Mouse (Mus musculus): Measurements from ENCODE around the gene Olfr156. TPM values are rescaled to one million over a fixed set of nuclear protein-coding genes. Genes with fewer than 3 reads are reported as not detected.
"Not testable (repeated sequence)": the region's sequence is repeated elsewhere in the genome, so short reads cannot be mapped to it uniquely, and the experiment has no call there.

The Olfr156 gene
- total RNA-seq (2017), result not detected in 2 replicates

DNA sequence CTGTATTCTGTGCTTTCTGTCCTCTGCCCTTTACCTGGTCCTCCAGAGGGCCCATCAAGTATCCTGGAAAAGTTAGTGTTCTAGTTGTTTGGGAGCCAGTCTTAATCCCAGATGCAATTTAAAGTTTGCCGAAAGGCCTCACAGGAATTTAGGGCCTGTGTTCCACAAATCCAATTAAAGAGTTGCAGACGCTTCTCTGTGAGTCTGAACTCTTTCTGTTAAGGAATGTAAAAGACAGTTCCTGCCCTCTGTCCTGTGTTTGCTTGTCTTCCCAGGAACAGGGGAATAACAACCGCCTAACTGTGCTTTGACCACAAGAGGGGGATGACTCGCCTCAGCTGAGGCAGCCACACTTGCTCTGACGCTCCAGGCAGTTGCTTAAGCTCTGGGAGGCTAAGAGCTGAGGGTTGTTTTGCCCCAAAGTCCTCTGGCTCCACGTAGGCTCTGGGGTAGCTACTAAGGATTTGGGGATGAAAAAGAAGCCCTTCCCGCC, at the start of gene Olfr156:
Olfr156 (minus strand) TSS at position 51 of the 493 bp plus-strand sequence.
- no peak for ATAC-seq (ENCODE audit: extremely low read depth, insufficient number of reproducible peaks, low FRiP score, poor library complexity, severe bottlenecking)

DNA sequence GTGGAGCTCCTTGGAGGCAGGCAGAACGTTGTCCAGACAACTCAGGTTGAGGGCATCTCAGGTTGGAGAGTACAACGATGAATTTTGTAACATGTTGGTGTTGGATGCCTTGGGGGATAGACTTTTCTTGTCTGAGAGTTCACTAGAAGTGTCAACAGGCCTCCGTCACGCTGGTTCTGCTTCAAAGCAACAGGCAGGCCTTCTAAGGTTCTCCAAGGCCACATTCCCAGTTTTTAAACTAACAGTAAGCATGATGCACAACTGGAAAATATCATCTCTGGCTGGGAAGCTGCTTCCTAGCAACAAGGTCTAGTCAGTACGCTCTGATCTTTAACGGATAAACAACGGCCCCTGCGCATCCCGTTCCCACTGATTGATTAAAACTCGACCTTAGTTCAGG, 46.1 kb upstream of the Olfr156 start:
- no peak for ATAC-seq (ENCODE audit: extremely low read depth, insufficient number of reproducible peaks, low FRiP score, poor library complexity, severe bottlenecking)

DNA sequence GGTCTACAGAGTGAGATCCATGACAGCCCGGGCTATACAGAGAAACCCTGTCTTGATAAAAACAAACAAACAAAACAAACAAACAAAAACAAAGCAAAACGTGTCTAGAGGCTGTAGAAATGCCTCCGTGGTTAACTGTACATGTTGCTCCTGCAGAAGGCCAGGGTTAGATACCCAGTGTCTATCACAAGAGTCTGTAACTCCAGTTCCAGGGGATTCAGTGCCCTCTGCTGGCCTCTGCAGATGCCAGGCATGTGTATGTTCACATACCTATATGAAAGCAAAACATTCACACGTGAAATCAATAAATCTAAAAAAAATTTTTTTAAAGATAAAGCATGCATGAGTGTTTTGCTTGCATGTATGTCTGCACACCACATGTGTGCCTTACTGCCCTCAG, 39.6 kb upstream of the Olfr156 start:
- no peak for ATAC-seq (ENCODE audit: extremely low read depth, insufficient number of reproducible peaks, low FRiP score, poor library complexity, severe bottlenecking)

DNA sequence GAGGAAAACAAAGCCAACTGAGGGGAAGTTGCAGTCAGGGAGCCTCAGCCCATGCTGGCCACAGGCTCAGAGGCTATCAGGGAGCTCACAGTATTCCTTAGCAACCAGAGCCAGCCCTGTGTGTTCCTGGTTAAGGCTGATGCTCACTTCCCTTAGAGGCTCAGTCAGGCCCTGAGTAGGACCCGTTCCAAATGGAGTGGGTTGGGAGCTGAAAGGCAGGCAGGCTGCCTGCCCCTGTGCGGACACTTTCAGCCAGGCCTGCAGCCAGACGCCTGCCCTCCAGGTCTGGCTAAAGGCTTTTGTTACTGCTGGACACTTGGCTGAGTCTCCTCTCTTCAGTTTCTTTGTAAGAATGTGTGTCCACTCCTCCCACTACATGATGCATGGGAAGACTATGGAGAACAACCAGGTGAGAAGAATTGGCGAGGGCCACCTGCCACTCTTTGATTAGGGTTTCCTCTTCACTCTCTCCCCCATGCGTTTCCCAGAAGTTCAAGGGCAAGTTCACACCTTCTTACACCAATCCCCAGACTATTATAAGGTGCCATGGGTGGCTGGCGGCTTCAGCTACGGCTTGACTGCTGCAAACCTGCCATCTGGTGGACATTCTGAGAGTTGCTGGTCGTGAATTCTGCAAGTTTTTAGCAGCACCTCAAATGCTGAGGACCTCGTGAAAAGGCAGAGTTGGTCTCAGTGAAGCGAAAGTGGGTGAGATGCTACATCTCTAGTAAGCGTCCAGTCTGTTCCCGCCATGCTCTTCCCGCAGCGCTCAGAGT, 37.2 kb upstream of the Olfr156 start:
- 0 out of 2 replicates have a peak, but pooled peaks have one; percentile 30 for ATAC-seq (ENCODE audit: extremely low read depth, insufficient number of reproducible peaks, low FRiP score, poor library complexity, severe bottlenecking)

DNA sequence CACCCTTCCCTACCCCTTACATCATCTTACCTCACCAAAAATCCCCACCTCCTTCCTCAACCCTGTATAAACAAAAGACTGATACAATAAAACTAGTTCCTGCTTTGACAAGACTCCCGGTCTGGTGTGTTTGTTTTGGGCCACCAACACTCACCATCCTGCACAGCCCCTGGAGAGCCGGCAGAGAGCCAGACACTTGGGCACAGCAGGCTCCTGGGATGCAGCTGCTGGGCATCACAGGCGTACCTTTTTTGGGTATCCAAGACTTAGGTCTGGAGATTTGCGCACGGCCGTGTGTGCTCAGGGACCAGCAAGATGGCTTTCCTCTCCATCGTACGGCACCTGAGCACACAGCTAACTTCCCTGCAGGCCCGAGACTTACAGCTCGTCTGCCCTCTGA, 36.2 kb upstream of the Olfr156 start:
- ATAC-seq (ENCODE audit: extremely low read depth, insufficient number of reproducible peaks, low FRiP score, poor library complexity, severe bottlenecking), result no peak

DNA sequence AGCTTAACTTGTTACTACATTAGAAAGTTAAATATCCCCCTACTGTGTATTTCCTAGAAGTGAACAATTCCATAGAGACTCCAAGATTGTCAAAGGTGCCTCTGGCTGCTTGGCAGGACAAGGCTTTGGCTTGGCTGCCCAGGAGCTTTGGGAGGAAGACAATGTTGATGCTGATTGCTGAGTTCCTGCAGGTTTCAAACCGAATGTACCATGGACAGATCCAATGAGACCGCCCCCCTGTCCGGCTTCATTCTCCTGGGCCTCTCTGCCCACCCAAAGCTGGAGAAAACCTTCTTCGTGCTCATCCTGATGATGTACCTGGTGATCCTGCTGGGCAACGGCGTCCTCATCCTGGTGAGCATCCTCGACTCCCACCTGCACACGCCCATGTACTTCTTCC, 30.4 kb upstream of the Olfr156 start:
- ATAC-seq (ENCODE audit: extremely low read depth, insufficient number of reproducible peaks, low FRiP score, poor library complexity, severe bottlenecking), result no peak

DNA sequence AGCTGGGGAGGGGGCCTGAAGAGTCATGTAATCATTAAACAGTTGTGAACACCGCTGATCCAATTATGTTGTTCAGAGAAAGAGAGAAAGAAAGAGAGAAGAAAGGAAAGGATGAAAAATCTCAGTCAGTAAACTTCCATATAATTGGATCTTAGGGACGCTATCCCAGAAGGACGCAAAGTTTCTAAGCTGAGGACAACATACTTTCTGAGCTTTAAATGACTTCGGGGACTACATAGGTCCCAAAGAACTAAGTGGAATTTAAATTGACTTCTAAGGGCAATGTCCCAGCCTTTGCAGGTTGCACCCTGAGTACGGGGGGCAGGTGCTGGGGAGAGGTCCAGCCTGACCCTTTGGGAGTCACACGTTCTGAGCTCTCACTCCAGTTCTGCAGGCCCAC, 27.6 kb upstream of the Olfr156 start, which contains the start of gene Olfr155:
Olfr155 (plus strand) TSS at position 301 of the 400 bp plus-strand sequence.
- no peak for ATAC-seq (ENCODE audit: extremely low read depth, insufficient number of reproducible peaks, low FRiP score, poor library complexity, severe bottlenecking)

DNA sequence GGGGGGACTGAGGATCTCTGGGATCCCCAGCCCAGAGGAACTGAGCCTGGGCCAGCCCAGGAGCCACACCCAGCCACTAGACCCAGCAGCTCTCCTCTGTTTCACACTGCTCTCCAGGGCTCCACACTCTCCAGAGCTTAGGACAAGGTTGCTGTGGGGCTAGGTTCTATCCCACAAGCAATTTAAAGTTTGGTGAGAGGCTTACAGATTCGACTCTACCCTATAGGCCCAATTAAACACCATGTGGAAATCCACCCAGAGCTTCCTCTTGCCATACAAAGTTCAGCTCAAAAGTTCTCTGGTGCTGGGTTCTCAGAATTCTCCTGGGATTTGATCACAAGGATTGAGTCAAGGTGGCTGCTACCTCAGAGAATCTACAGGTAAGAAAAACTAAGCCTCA, 16.4 kb upstream of the Olfr156 start, which contains the start of gene Olfr157:
Olfr157 (minus strand) TSS at position 101 of the 400 bp plus-strand sequence.
- no peak for ATAC-seq (ENCODE audit: extremely low read depth, insufficient number of reproducible peaks, low FRiP score, poor library complexity, severe bottlenecking)

DNA sequence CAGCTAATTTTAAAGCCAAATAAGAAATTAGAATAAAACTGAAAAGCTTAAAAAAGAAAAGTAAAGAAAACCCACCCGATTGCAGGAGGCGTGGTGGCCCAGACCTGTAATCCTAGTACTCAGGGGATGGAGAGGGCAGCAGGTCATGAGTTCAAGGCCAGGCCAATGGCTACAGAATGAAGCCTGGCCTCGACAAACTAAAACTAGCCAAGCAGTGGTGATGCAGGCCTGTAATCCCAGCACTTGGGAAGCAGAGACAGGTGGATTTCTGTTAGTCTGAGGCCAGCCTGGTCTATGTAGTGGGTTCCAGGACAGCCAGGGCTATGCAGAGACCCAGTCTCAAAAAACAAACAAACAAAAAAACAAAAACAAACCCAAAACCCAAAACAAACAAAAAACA, 14.6 kb upstream of the Olfr156 start:
- ATAC-seq (ENCODE audit: extremely low read depth, insufficient number of reproducible peaks, low FRiP score, poor library complexity, severe bottlenecking), result no peak

DNA sequence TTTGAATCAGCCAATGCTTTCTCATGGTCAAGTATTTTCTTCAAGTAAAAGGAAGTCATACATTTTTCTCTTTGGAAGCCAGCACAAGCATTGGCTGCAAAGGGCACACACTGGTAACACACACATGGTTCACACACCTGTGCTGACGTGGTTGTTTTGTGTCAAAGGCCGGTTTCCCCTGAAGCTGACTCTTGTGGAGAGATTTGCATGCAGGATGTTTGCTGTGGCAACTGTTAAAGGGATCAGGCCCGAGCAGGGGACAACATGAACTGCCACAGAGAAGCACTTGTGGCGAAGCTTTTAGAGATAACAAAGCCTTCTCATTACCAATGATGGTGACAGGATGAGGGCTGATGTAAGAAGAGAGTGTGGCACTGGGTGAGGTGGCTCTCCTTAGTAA, 11.1 kb upstream of the Olfr156 start:
- no peak for ATAC-seq (ENCODE audit: extremely low read depth, insufficient number of reproducible peaks, low FRiP score, poor library complexity, severe bottlenecking)

DNA sequence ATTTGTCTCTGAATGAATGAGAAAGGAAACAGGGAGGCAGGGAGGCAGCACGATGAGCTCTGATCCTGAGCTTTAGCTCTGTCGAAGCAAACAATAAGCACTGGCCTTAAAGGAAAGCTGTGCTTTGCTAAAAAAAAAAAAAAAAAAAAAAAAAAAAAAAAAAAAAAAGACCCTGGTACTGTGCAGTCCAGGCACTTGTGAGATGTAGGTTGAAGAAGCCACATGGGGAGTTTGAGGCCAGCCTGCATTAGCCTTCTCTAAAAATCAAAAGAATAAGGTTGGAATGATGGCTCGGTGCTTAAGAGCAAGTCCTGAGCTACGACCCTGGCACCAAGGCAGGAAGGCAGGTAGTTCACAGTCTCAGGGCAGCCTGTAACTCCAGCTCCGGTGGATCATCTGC, 10.1 kb upstream of the Olfr156 start:
- no peak for ATAC-seq (ENCODE audit: extremely low read depth, insufficient number of reproducible peaks, low FRiP score, poor library complexity, severe bottlenecking)

DNA sequence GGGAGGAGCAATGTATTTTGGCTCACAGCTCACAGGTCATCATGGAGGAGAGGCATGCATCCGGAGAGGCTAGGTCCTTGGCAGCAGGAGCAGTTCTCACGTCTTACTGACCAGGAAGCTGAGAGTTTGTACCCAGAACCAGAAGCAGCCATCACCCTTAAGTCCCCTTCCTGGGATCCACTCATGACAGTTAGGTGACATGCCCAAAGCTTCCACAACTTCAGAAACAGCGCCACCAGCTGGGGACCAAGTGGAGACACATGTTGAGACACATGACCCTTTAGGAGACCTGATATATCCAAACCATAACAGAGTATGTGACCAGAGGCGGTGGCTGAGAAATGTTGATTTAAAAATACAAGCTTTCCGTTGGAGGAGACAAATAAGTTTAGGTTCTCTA, 8.3 kb upstream of the Olfr156 start:
- no peak for ATAC-seq (ENCODE audit: extremely low read depth, insufficient number of reproducible peaks, low FRiP score, poor library complexity, severe bottlenecking)

DNA sequence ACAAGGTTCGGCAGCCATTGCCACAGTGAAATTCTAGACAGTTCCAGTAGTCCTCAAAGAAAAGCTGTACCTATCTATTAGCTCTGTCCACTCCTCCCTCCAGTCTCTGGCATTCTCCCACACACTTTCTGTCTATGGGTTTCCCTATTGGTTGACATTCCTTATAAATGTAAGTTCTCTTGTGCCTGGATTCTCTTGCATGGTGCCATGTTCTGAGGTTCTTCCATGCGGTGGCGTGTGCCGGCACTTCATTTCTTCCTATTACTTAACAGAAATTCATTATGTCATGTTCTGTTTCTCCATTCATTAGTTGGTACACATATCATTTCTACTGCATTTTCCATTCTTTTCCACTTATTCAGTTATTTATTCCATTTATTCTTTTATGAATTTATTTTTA, 5.1 kb upstream of the Olfr156 start:
- no peak for ATAC-seq (ENCODE audit: extremely low read depth, insufficient number of reproducible peaks, low FRiP score, poor library complexity, severe bottlenecking)

DNA sequence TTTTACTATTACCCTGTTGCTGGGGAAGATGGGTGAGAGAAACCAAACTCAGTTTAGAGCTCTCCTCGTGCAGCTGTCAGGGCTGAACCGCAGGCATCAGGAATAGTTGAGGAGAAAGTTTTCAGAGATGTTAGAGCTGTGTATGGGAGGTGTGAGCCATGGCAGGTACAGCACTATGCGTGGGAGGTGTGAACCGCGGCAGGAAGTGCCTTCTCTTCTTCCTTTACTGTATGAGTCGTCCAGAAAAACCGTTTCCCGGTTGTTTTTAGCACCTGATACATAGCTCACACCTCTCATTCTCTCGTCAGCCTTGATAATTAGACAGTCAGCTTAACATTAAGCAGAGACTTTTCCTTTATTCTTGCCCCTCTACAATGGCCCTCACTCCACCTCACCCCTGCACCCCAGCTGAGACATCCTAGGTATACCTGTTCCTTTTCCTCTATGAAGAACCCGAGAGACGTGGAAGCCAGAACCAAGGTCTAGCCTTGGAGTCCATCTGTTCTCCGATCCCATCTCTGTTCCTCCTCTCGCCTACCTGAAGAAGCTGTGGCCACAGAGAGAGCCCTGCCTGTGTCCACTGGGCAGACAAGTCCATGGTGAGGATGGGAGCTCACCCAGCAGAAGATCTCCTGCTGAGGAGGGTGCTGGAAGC, 672 bp downstream of the Olfr156 start:
- no peak for ATAC-seq (ENCODE audit: extremely low read depth, insufficient number of reproducible peaks, low FRiP score, poor library complexity, severe bottlenecking)

DNA sequence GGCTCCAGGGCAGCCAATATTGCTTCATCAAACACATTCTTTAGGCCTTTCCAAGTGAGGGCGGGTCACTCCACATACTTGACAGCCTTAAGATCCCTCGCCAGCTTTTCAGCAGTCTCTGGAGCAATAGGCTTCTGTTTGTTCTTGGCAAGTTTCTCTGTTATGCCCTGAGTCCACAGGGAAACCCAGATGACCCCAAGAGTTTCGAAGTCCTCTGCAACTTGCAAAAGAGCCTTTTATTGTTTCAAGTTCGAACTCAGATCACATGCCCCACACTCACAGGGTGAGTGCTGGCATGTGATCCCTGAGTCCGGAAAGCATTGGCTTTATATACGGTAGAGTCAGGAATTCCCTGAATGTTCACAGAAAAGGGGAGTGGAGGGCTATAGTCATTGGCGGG, 24.8 kb downstream of the Olfr156 start:
- ATAC-seq (ENCODE audit: extremely low read depth, insufficient number of reproducible peaks, low FRiP score, poor library complexity, severe bottlenecking), result no peak

DNA sequence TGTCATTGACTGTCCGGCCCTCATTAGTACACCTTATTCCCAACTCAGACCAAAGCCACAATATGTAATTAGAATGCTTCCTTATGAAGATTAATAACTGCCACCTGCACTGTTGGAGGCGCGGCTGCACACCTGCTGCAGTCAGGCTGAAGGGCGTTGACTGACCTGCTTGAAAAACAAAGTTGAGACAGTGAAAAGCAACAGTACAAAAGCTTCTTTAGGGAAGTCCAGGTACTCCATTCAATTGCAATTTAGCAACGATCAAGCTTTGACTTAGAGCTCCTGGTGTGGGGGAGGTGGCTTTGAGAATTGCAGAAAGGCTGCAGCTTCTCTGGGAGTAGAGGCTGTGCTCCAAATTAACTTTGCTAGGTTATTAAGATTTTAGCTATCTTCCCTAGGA, 27.9 kb downstream of the Olfr156 start:
- ATAC-seq (ENCODE audit: extremely low read depth, insufficient number of reproducible peaks, low FRiP score, poor library complexity, severe bottlenecking), result not testable (repeated sequence)

DNA sequence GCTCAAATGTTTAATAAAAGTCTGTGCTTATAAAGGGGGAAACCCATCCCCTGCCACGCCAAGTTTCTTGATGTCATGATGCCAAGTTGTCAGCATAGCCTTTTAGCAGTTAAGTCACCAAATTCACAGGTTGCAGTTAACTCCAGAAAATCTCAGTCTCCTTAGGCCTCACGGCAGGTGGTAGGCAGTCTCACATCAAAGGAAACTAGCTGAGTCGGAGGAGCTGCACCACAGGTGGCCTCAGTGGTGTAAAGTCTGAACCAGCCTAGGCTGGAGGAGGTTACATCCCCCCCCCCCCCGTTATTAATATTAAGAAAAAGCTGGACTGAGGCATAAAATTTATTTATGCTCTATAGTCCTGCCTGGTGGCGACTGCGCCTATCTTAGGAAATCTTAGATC, 28.4 kb downstream of the Olfr156 start:
- ATAC-seq (ENCODE audit: extremely low read depth, insufficient number of reproducible peaks, low FRiP score, poor library complexity, severe bottlenecking), result no peak

DNA sequence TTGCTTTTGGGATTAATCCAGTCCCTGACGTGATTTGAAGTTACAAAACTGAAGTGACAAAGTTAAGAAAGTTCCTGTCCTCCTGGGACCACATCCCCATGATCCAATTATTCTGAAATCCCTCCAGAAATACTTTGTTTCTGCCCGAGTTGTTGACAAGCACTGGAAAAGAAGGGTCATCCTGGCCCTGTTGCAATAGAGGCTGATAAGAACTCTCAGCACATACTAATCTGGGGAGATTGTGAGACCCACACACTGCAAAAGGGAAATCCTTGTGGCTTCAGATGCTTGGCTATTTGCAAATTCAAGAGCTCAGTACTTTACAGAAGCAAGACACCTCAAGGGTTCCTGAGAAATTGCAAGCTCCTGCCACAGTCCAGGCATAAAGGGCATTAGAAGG, 51.4 kb downstream of the Olfr156 start:
- no peak for ATAC-seq (ENCODE audit: extremely low read depth, insufficient number of reproducible peaks, low FRiP score, poor library complexity, severe bottlenecking)

DNA sequence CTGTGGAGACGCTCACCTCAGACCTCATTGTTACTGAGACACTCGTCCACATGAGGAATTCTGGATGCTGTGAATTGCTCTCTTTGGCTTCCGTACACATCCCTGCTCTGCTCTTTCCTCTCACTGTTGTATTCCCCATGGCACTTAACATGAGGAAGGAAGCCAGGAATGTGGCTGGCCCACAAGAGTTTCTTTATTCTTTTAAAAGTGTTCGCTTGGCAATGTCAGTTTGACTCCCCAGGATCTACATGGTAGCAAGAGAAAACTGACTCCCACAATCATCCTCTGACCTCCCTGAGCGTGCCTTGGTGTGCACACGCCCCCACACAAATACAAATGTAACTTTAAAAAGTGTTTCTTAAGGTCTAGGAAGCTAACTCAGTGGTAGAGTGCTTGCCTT, 52.1 kb downstream of the Olfr156 start:
- no peak for ATAC-seq (ENCODE audit: extremely low read depth, insufficient number of reproducible peaks, low FRiP score, poor library complexity, severe bottlenecking)

DNA sequence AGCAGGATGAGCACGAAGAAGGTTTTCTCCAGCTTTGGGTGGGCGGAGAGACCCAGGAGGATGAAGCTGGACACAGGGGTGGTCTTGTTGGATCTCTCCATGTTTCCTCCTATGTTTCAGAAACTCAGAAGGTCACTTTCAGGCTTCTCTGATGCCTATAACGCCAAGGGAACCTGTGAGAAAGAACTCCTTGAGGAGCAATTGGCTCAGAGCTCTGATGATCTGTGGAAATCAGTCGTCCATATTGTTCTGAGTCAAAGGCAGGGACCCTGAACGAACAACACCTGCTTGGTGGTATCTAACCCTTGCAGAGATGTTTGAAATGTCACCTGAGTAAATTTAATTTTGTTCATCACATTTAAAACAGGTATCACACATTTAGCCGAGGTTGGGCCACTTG, 52.8 kb downstream of the Olfr156 start, which contains the start of gene Olfr159:
Olfr159 (minus strand) TSS at position 101 of the 400 bp plus-strand sequence.
- no peak for ATAC-seq (ENCODE audit: extremely low read depth, insufficient number of reproducible peaks, low FRiP score, poor library complexity, severe bottlenecking)
